Mouse (Mus musculus) embryonic fibroblast, embryonic 13.5 days (primary cell): ENCODE data around the gene B230118H07Rik. TPM values are rescaled to one million over a fixed set of nuclear protein-coding genes. Genes with fewer than 3 reads are reported as not detected.

Source experiments
- H3K27ac ChIP-seq: 2 replicates; pipeline ENCODE4 v1.5.1; 2012; ENCODE audit warnings: low read length, control low read depth, inconsistent platforms; ENCODE audit not compliant: insufficient read depth
- H3K4me1 ChIP-seq: 2 replicates; pipeline ENCODE4 v1.6.1; 2011; ENCODE audit warnings: low read length; ENCODE audit not compliant: control insufficient read depth, insufficient read depth
- H3K4me3 ChIP-seq: 2 replicates; pipeline ENCODE4 v1.5.1; 2011; ENCODE audit warnings: mild to moderate bottlenecking, control low read depth, low read length; ENCODE audit not compliant: insufficient read depth
- CTCF ChIP-seq: IDR thresholded peaks from 2 replicates; pipeline ENCODE4 v1.5.1; 2011; ENCODE audit warnings: mild to moderate bottlenecking, control low read depth, low read length, moderate library complexity, borderline replicate concordance; ENCODE audit not compliant: insufficient read depth
- POLR2A ChIP-seq: IDR thresholded peaks from 2 replicates; pipeline ENCODE4 v1.6.1; 2011; ENCODE audit warnings: low read depth, mild to moderate bottlenecking, control low read depth, low read length, moderate library complexity
- polyA plus RNA-seq: library from polyadenylated mRNA; stranded (reverse); fragments of >200 nt; gene quantifications from 2 replicates; pipeline ENCODE4 v1.2.4, GENCODE M21; 2011; ENCODE audit warnings: low read depth; ENCODE audit not compliant: missing spikeins, insufficient read length

Gene B230118H07Rik
- polyA plus RNA-seq, 1 experiment: 24.1 TPM

GRCm38 (mm10) chr2:101533741-101534140 is 115.6 kb downstream of the B230118H07Rik start:
- no peak overlapping the region for H3K27ac ChIP-seq
- no peaks in the 10 kb centered on the region for H3K4me1 ChIP-seq
- TF ChIP-seq POLR2A (no peak), CTCF (no peak)
- no peak overlapping the region for H3K4me3 ChIP-seq

- TF ChIP-seq CTCF (0 out of 2 replicates have a peak, but pooled peaks have one; percentile 12), POLR2A (no peak)
- no peak overlapping the region for H3K27ac ChIP-seq
Observed at GRCm38 (mm10) chr2:101525503-101526381, 123.6 kb downstream of the B230118H07Rik start.

GRCm38 (mm10) chr2:101525091-101525490 is 124.2 kb downstream of the B230118H07Rik start:
- Histone ChIP-seq H3K4me1 (no peaks in the 10 kb centered on the region), H3K4me3 (no peak overlapping the region), H3K27ac (no peak overlapping the region)
- no peak for TF ChIP-seq POLR2A
- no peak for TF ChIP-seq CTCF

More at GRCm38 (mm10) chr2:101525503-101526381, 123.6 kb downstream of the B230118H07Rik start:
- Histone ChIP-seq H3K4me1 (no peaks in the 10 kb centered on the region), H3K4me3 (no peak overlapping the region)

- Histone ChIP-seq H3K27ac (no peak overlapping the region), H3K4me3 (no peak overlapping the region), H3K4me1 (no peaks in the 10 kb centered on the region)
- TF ChIP-seq CTCF (no peak), POLR2A (no peak)
Observed at GRCm38 (mm10) chr2:101520503-101520902, 128.8 kb downstream of the B230118H07Rik start.

GRCm38 (mm10) chr2:101519928-101520327 is 129.4 kb downstream of the B230118H07Rik start:
- H3K4me3 ChIP-seq: no peak overlapping the region
- no peaks in the 10 kb centered on the region for H3K4me1 ChIP-seq
- TF ChIP-seq POLR2A (no peak), CTCF (no peak)
- no peak overlapping the region for H3K27ac ChIP-seq

Other genes starting within 250 kb of the B230118H07Rik start
- gene Rag2, start 24.8 kb downstream of the B230118H07Rik start, polyA plus RNA-seq: not detected in 2 replicates
- not detected in 2 replicates for gene Rag1, start within 50 bp of the B230118H07Rik start, polyA plus RNA-seq
- gene Traf6, start 28.9 kb upstream of the B230118H07Rik start, polyA plus RNA-seq: 11.0 and 11.8 TPM in 2 replicates
- gene Prr5l, start 233.5 kb upstream of the B230118H07Rik start, polyA plus RNA-seq: 3.9 and 4.5 TPM in 2 replicates
- gene Commd9, start 236.7 kb upstream of the B230118H07Rik start, polyA plus RNA-seq: 46.0 and 56.0 TPM in 2 replicates